Mouse (Mus musculus) T-cell, adult 2 months (primary cell): Measurements from ENCODE around the gene Fbxw26.
"Not testable (repeated sequence)": the region's sequence is repeated elsewhere in the genome, so short reads cannot be mapped to it uniquely, and the experiment has no call there.

Source experiments
- DNase-seq: peaks from one replicate; pipeline ENCODE4 v3.0.0; 2022; ENCODE audit warnings: low spot score

Gene Fbxw26

GRCm38 (mm10) chr9:109745989-109746388 lies at the start of gene Fbxw26:
Fbxw26 (minus strand) TSS chr9:109746089.
- not testable (repeated sequence) for DNase-seq

GRCm38 (mm10) chr9:109795221-109795620 lies 49.3 kb upstream of the Fbxw26 start:
- DNase-seq: no peak

DNA sequence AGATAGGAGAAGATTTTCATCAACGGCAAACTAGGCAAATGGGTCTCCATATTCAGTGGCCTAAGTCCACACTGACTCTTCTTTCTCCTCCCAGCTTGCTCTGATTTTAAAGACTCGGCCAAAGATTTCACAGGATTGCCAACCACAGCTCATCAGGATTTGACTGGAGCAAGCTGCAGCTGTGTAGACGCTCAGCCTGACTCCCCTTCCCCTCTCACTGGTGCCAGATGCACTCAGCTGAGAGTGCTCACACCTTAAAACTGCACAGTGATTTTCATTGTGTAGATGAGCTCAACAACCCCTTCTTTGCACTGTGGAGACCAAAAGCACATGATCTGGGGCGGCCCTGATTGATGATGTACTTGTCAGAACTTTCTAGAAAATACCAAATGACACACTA lies 44.7 kb upstream of the Fbxw26 start, which contains the start of gene Fbxw27:
Gene Fbxw27, minus strand, starts transcription at position 101 of the 400 bp plus-strand sequence.
- not testable (repeated sequence) for DNase-seq

DNA sequence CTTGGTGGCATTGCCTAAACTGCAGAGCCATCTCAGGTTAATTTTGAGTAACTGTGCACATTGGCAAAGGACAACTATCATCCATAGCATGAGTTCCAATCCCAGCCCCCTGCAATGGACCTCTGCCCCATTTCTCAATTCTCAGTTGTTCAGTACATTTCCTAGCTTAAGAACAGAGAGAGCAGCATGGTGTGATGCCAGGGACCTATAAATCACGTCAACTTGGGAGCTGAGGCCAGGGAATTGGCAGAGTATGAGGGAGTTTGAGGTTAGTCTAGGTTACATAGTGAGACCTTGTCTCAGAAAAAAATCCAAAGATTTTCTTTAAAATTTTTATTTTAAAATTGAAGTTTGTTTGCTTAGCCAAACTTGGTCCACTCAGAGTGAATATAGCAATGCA lies 21.0 kb upstream of the Fbxw26 start:
- DNase-seq: not testable (repeated sequence)

- not testable (repeated sequence) for DNase-seq
These were observed 43.3 kb downstream of the Fbxw26 start, which contains the start of gene Fbxw18 for GRCm38 (mm10) chr9:109702600-109702999. Fbxw18 (minus strand) TSS chr9:109702700.

- no peak for DNase-seq
These were observed 60.6 kb downstream of the Fbxw26 start for GRCm38 (mm10) chr9:109685299-109685698.
